Mouse (Mus musculus) liver, embryonic 14.5 days (tissue): ENCODE data around the gene Fars2. TPM values are rescaled to one million over a fixed set of nuclear protein-coding genes. Genes with fewer than 3 reads are reported as not detected.

Experiments
- ATAC-seq: fragments of 200-750 bp; cut with Nextera tagmentation; 2 replicates; pipeline ENCODE4 v1.8.0; 2017; ENCODE audit warnings: moderate number of reproducible peaks, mild to moderate bottlenecking, moderate library complexity; ENCODE audit not compliant: insufficient read depth
- DNase-seq, 3 experiments: peaks; one replicate each; pipeline ENCODE4 v3.0.0-alpha.2; 2012 to 2013; ENCODE audit warnings: low read depth in 3 of 3, low spot score in 3 of 3
- H3K27ac ChIP-seq: fragments of 300-500 bp; sonication (generic); 2 replicates; pipeline ENCODE4 v1.5.1; 2014; ENCODE audit warnings: moderate library complexity, mild to moderate bottlenecking, control low read depth, inconsistent platforms
- H3K27me3 ChIP-seq: fragments of 300-500 bp; sonication (generic); 2 replicates; pipeline ENCODE4 v1.6.1; 2014; ENCODE audit warnings: mild to moderate bottlenecking, low read length, moderate library complexity; ENCODE audit not compliant: control insufficient read depth, insufficient read depth
- H3K36me3 ChIP-seq: fragments of 300-500 bp; sonication (generic); replicated peaks from 2 replicates; pipeline ENCODE4 v1.6.1; 2014; ENCODE audit warnings: low read depth; ENCODE audit not compliant: control insufficient read depth, insufficient read depth
- H3K4me1 ChIP-seq, 2 experiments: fragments of 200-500 bp in 1 of 2; fragments of 300-500 bp in 1 of 2; sonication (generic) in 1 of 2; replicated peaks; 2 replicates each; pipeline ENCODE4 v1.6.1; 2012 to 2014; ENCODE audit warnings: antibody characterized with exemption in 1 of 2, inconsistent platforms in 1 of 2, low read length in 1 of 2; ENCODE audit not compliant: control insufficient read depth in 2 of 2, insufficient read depth in 2 of 2
- H3K4me2 ChIP-seq: fragments of 300-500 bp; sonication (generic); 2 replicates; pipeline ENCODE4 v1.6.1; 2014; ENCODE audit warnings: low read depth, mild to moderate bottlenecking, control low read depth, moderate library complexity
- H3K4me3 ChIP-seq, 2 experiments: fragments of 200-500 bp in 1 of 2; fragments of 300-500 bp in 1 of 2; sonication (generic) in 1 of 2; 2 replicates each; pipeline ENCODE4 v1.5.1; 2012 to 2014; ENCODE audit warnings: low read depth in 2 of 2, low read length in 2 of 2, mild to moderate bottlenecking in 2 of 2, control low read depth in 1 of 2, inconsistent platforms in 1 of 2, moderate library complexity in 1 of 2; ENCODE audit not compliant: insufficient read depth in 1 of 2
- H3K9ac ChIP-seq: fragments of 300-500 bp; sonication (generic); replicated peaks from 2 replicates; pipeline ENCODE4 v1.6.1; 2014; ENCODE audit warnings: mild to moderate bottlenecking, control low read depth, moderate library complexity
- H3K9me3 ChIP-seq: fragments of 300-500 bp; sonication (generic); 2 replicates; pipeline ENCODE4 v1.6.1; 2016; ENCODE audit warnings: low read length, mixed read lengths; ENCODE audit not compliant: control insufficient read depth
- CTCF ChIP-seq: IDR thresholded peaks from 2 replicates; pipeline ENCODE4 v1.5.1; 2016; ENCODE audit warnings: antibody characterized with exemption, low read depth, control low read depth
- EP300 ChIP-seq: IDR thresholded peaks from 2 replicates; pipeline ENCODE4 v1.6.1; 2016; ENCODE audit warnings: antibody characterized with exemption, low read depth
- WGBS: fragments of 180-500 bp; shearing (Covaris S2); extraction: QIAGEN DNeasy Blood & Tissue Kit; methylation state at CpG from one replicate; pipeline ENCODE4 v1.1.7; 2014; ENCODE audit not compliant: insufficient replicate concordance; 5-methylcytosine and 5-hydroxymethylcytosine counted together
- polyA plus RNA-seq, 2 experiments: library from polyadenylated mRNA; depleted of rRNA in 1 of 2; stranded (reverse) in 1 of 2; unstranded in 1 of 2; fragments of >200 nt; fragmentation: Nextera tagmentation in 1 of 2; extraction: Ambion mirVana in 1 of 2; gene quantifications; 2 replicates each; pipeline versions ENCODE4 v1.2.1 to v1.2.3; 2012 to 2014

The Fars2 gene
- polyA plus RNA-seq, 2 experiments: 18.8 to 23.0 TPM

DNA sequence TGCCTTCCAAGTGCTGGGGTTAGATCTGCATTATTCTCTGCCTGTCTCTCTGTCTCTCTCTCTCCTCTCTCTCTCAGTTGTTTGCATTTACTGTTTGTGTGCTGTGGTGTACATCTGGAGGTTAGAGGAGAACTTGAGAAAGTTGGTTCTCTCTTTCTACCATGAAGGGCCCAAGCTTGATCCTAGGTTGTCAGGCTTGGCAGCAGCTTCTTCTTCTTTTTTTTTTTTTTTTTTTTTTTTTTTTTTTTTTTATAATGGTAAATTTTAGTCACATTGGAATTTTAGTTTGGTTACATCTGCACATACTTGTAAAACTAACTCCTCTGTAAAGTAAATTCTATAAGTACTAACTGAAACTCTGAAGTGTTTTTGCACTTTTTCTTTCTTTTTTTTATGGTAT, 3.4 kb downstream of the Fars2 start:
- peaks cover 6 to 7% of the 10 kb centered on the region in 2 experiments for H3K4me1 ChIP-seq
- H3K27ac ChIP-seq: no peak overlapping the region

DNA sequence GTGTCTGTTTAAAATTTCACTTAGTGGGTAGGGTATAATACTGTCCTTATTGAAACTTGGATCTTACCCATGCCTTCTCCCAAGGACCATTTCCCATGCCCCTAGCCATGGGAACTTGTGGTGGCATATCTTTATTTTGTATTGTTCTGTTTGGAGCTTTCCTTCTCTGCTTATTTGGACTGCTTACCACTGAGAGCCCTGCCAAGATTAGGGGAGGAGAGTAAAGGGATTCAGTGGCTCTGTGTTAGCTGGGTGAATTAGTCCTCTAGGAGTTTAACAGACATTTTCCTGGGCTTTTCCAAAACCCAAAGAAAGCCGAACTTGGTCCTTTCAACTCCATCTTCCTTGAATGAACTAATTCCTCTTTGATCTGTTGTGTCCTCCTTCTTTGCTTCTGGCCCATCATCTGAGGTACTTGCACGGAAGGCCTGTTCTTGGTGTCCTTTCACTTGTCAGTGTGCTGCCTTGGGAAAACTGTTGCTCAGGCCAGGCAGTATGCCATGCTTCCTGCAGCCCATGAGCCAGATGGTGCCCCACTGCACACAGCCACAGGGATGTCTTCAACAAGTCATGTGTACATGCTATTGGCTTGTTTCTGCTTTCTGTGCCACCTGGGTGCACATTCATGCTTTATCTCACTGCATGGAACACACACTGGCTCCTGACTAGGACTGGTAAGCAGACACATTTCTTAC, 12.3 kb downstream of the Fars2 start:
- Histone ChIP-seq H3K4me2 (no peak overlapping the region), H3K4me1 (no peaks in the 10 kb centered on the region), H3K9ac (no peak overlapping the region), H3K36me3 (no peaks in the 10 kb centered on the region), H3K27ac (no peak overlapping the region), H3K4me3 (no peak overlapping the region), H3K27me3 (no peaks in the 10 kb centered on the region), H3K9me3 (no peaks in the 10 kb centered on the region)
- 67% methylated on average over 2 of the region's 2 CpGs for WGBS
- TF ChIP-seq CTCF: no peak
- TF ChIP-seq EP300: no peak
- ATAC-seq (no peak), DNase-seq (no peak)

More for the DNA sequence above, 3.4 kb downstream of the Fars2 start:
- TF ChIP-seq CTCF: no peak
- no peak for TF ChIP-seq EP300
- no peak overlapping the region for H3K9ac ChIP-seq
- H3K27me3 ChIP-seq: no peaks in the 10 kb centered on the region
- no peaks in the 10 kb centered on the region for H3K36me3 ChIP-seq
- DNase-seq (no peak), ATAC-seq (no peak)
- H3K4me2 ChIP-seq: no peak overlapping the region
- no peaks in the 10 kb centered on the region for H3K9me3 ChIP-seq
- no peak overlapping the region for H3K4me3 ChIP-seq

DNA sequence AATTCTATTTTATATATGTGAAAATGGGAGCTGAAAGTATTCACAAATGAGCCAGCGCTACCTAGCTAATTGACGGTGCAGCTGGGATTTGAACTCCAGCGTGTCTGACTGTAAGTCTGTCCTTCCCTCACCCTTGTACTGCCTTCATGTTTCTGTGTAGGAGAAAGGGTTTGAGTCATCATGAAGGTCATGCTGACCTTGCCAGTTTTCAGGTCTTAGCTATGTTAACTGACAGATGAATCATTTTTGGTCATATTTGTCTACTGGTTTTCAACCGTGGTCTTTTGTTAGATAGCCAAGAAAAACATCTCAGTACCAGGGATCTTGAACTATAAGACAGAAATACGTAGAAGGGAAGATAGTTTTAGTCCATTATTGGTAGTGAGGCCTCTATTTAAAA, 14.2 kb downstream of the Fars2 start:
- no peaks in the 10 kb centered on the region for H3K4me1 ChIP-seq
- no peak overlapping the region for H3K4me2 ChIP-seq
- TF ChIP-seq EP300 (no peak), CTCF (no peak)
- no peaks in the 10 kb centered on the region for H3K36me3 ChIP-seq
- H3K27me3 ChIP-seq: no peaks in the 10 kb centered on the region
- no peak for DNase-seq
- H3K27ac ChIP-seq: no peak overlapping the region
- H3K9ac ChIP-seq: no peak overlapping the region
- no peak overlapping the region for H3K4me3 ChIP-seq
- WGBS: 86% methylated on average over 5 of the region's 5 CpGs
- no peak for ATAC-seq
- no peaks in the 10 kb centered on the region for H3K9me3 ChIP-seq

DNA sequence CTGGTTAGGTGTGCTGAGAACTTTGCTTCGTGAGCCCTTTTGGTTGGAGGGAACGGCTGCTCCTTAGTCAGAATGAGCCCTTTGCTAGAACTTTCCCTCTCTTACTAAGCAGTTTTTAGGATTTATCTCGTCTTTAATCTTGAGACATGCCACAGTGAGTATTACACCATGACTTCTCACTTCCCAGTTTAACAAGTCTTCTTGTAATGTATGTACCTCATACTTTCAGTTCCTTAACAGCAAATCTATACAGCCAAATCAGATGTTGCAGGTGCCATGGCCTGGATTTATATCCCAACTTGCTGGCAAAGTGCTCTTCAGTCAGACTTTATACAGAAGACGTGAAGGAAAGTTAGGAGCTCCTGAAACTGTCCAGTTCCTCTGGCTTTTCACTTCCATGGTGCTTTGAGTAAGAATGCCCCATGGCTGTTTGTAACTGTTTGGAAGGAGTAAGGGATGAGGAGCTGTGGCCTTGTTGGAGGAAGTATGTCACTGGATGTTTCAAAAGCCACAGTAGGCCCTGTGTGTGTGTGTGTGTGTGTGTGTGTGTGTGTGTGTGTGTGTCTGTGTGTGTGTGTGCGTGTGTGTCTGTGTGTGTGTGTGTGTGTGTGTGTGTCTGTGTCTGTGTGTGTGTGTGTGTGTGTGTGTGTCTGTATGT, 14.9 kb downstream of the Fars2 start:
- H3K27me3 ChIP-seq: no peaks in the 10 kb centered on the region
- H3K27ac ChIP-seq: no peak overlapping the region
- TF ChIP-seq CTCF (no peak), EP300 (no peak)
- no peaks in the 10 kb centered on the region for H3K9me3 ChIP-seq
- no peaks in the 10 kb centered on the region for H3K4me1 ChIP-seq
- no peak overlapping the region for H3K9ac ChIP-seq
- DNase-seq: no peak
- H3K36me3 ChIP-seq: no peaks in the 10 kb centered on the region
- 53% methylated on average over 5 of the region's 5 CpGs for WGBS
- H3K4me3 ChIP-seq: no peak overlapping the region
- no peak for ATAC-seq
- H3K4me2 ChIP-seq: no peak overlapping the region

DNA sequence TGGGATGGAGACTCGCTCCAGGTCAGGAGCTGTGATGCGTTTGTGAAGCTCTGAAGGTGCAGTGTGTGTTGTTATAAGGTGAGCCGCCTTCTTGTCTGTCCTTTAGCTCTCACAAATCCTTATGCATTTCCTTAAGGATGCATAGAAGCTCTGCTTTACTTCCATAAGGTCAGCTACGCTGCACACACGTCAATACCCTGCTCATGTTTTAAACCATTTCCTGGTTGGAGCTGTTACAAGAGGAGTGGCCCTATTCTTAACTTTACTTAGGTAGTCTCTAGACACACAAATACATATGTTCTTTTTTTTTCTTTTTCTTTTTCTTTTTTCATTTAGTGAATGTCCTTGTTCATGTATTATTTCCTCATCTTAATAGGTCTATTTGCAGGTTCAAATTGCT, 22.5 kb downstream of the Fars2 start:
- H3K4me3 ChIP-seq: no peak overlapping the region
- H3K4me1 ChIP-seq: no peaks in the 10 kb centered on the region; a peak in 1 of 4 replicates
- no peak overlapping the region for H3K9ac ChIP-seq
- DNase-seq (no peak), ATAC-seq (no peak)
- H3K36me3 ChIP-seq: no peaks in the 10 kb centered on the region
- 82% methylated on average over 5 of the region's 5 CpGs for WGBS
- no peak overlapping the region for H3K4me2 ChIP-seq
- no peak for TF ChIP-seq CTCF
- TF ChIP-seq EP300: no peak
- H3K9me3 ChIP-seq: no peaks in the 10 kb centered on the region
- no peak overlapping the region for H3K27ac ChIP-seq
- no peaks in the 10 kb centered on the region for H3K27me3 ChIP-seq
